Mouse (Mus musculus) gastrocnemius, adult 18-20 months (tissue): ENCODE data around the gene Vopp1. TPM values are rescaled to one million over a fixed set of nuclear protein-coding genes. Genes with fewer than 3 reads are reported as not detected.
"Not testable (repeated sequence)": the region's sequence is repeated elsewhere in the genome, so short reads cannot be mapped to it uniquely, and the experiment has no call there.

Experiments
- DNase-seq: peaks from one replicate; pipeline ENCODE4 v3.0.0; 2021; ENCODE audit warnings: low spot score
- long read RNA-seq, 2 experiments: library from polyadenylated mRNA; stranded (forward); transcript quantifications; one replicate each; pipeline ENCODE4 v2.0.0; 2021
- total RNA-seq, 2 experiments: library from RNA; stranded (reverse); gene quantifications; 2 replicates each; pipeline ENCODE4 v1.2.3; 2021

The Vopp1 gene
- 1 to 10 TPM; 4.5 to 4.7 TPM for total RNA-seq
- long read RNA-seq, experiment 1, transcript Vopp1-201 (5 exons, 2,919 nt), result major isoform, 6 of 7 reads
- long read RNA-seq, experiment 1, partial matches to known transcripts, result 0 of 7 reads
- long read RNA-seq, experiment 1, other reads (novel, unspliced or antisense), result 1 of 7 reads
- long read RNA-seq, experiment 2, partial matches to known transcripts, result 0 of 4 reads
- long read RNA-seq, experiment 2, other reads (novel, unspliced or antisense), result 1 of 4 reads

GRCm38 (mm10) chr6:57824422-57825258, at the start of gene Vopp1:
Gene Vopp1, minus strand, starts transcription at chr6:57825159.
- DNase-seq, result peak; percentile 44

GRCm38 (mm10) chr6:57859043-57860042, 34.4 kb upstream of the Vopp1 start:
- peak; percentile 16 for DNase-seq

DNA sequence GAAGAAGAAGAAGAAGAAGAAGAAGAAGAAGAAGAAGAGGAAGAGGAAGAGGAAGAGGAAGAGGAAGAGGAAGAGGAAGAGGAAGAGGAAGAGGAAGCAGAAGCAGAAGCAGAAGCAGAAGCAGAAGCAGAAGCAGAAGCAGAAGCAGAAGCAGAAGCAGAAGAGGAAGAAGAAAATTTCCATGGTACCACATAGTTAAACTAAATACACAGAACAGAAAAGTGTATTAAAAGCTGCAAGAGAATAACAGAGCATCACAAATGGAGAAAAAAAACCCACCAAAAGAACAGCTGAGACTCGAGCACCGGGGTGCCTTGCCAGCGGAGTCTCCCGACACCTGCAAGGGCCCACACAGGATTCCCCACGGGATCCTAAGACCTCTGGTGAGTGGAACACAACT, 26.2 kb upstream of the Vopp1 start:
- not testable (repeated sequence) for DNase-seq

DNA sequence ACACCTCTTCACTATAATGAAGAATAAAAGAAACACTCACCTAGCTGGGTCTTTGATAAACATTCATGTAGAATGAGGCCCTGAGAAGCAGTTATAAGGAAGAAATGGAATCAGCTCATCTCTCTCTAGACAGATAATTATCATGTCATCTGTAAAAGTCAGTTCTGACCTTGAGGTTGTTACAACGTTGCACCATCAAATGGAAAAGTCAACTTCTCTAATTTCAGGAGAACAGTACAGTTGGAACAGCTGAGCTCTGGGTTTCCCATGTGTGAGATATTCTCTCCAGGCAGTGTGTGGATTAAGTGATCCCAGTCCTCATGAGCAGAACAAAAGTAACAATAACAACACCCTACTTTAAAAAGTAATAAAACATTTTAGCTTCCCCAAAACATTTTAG, 25.3 kb upstream of the Vopp1 start, which contains the start of gene Vmn1r21:
Gene Vmn1r21, minus strand, starts transcription at position 58 of the 400 bp plus-strand sequence.
- no peak for DNase-seq

GRCm38 (mm10) chr6:57839693-57840408, 14.9 kb upstream of the Vopp1 start:
- DNase-seq, result no peak

GRCm38 (mm10) chr6:57825259-57825715, 328 bp upstream of the Vopp1 start:
- no peak for DNase-seq

DNA sequence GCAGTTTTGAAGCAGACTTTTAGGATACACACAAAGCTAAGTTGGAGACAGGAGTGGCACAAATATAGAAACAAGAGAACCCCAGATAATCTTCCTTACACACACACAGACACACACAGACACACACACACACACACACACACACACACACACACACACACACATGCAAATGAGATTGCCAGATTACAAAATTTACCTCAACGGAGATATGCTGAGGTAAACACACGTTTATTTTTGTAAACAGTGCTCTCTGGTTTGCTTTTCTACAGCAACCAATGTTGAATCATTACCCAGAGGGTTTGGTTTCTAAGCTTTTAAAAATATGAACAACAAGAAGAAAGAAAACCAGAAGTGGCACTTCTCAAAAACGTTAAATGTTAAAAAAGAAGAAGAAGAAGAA, 1.5 kb downstream of the Vopp1 start:
- DNase-seq, result no peak

DNA sequence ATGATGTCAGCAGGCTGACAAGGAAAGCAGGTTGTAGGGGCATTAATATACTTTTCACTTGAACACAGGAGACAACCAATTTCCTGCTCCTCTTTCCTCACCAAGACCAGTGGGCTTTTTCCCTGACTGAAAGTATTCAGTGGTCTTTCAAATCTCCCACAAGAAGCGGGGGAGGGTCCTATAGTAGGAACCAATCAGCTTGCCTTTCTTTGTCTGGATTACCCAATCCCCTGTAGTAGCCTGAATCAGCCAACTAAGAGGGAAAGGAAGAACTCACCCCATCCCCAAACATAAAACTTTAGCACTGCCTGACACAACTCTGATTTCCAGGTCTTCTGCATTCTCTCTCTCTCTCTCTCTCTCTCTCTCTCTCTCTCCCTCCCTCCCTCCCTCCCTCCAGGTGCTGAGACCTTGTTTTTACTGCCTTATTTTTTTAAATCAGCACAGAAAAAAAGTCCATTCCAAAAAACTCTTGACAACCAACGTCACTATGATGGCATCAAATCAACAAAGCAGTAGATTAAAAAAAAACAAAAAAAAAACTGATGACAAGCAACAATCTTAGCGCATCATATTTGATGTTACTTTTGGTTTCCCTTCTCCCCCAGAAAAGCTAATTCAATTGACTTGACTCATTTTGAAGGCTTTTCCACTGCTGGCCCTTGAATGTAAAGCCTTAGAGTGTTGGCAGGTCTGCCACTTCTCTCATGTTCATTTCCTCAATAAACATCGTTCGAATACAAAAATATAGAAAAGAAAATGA, 2.1 kb downstream of the Vopp1 start:
- no peak for DNase-seq

DNA sequence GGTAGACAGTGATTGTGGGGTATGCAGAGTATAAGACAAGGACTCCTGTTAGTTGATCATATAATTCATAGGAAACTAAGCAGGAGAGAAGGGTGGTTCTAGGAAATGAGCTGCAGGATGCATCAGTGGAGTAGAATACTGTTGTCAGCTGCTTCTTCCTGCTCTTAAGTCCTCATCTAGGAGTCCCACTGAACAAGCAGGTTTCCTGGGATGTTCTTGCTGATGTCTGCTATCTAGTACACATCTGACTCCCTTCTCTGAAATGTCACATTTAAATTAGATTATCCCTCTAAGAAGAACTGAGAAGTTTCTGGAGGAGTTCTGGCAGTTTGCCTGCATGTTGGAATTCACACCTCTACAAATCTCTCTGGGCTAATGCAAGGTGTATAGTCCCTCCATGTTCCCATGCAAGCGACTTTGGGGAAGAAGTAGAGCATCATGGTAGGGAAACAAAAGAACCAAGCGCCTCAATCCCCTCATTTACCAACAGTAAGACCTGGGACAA, 10.5 kb downstream of the Vopp1 start:
- DNase-seq, result no peak

GRCm38 (mm10) chr6:57811748-57812730, 12.9 kb downstream of the Vopp1 start:
- no peak for DNase-seq

GRCm38 (mm10) chr6:57805218-57806069, 19.5 kb downstream of the Vopp1 start:
- no peak for DNase-seq

DNA sequence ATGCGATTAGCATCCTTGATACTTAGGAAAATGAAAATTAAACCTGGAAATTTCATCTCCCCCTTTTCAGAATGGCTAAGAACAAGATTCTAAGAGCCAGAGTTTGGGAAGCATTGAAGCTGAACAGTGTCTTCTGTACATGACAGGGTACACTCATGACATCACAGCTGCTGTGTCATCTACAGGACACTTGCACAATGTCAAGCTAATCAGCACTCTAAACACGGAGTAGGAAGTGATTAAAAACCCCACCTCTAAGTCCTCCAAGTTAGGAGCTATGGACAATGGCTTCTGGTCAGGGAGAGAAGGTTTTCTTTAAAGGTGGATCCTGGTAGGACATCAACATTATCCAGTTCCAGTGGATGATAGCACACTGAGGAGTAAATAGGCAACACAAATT, 21.8 kb downstream of the Vopp1 start:
- DNase-seq, result no peak

DNA sequence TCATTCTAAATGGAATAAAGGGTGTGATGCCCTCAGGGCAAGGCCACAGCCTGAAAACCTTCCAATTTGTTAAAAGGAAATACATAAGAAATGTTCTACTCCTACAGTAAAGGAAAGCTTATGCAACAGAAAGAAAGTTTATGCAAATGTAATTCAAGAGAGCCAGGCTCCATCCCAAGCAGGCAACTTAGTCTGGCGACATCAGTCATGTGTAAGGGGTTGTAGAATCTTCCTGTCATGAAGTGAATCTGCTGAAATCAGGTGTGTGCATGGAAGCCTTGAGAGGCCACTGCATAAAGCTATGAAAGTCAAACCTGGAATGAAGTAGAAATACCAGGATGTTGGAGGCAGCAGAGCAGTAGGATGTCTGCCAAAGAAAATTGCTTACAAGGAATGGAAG, 26.0 kb downstream of the Vopp1 start:
- DNase-seq, result no peak

GRCm38 (mm10) chr6:57796853-57797423, 28.0 kb downstream of the Vopp1 start:
- no peak for DNase-seq

DNA sequence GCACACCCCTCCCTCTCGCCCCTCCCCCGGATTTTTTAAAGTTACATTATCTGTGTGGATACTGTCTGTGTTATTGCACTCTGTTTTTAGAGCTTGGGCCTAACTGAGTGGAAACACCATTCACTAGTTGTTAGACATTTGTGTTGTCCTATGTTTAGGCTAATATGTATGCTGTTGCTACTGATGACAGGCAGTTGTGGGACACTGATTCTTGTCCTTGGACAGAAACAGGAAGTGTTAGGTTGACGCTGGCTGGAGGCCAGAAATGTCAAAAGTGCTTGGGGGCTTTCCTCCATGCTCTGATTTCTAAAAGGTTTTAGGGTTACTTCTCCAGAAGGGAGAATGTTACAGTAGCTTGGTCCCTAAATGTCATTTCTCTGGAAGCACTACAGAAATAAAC, 29.1 kb downstream of the Vopp1 start:
- DNase-seq, result no peak

DNA sequence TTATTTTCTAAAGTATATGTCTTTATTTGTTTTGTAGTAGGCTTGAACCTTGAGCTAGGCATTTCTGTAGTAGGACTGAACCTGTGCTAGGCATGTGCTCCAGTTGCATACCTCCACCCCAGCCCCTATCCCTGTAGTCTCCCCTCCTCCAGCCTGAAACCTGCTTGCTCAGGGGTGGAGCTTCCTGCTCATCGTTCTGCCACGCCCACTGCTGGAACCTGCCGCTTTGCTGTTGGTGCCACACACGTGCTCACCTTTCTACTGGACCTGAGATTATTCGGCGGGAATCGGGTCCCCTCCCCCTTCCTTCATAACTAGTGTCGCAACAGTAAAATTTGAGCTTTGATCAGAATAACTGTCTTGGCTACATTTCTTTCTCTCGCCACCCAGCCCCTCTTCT, 32.1 kb downstream of the Vopp1 start:
- DNase-seq, result not testable (repeated sequence)

GRCm38 (mm10) chr6:57790542-57790941, 34.4 kb downstream of the Vopp1 start:
- no peak for DNase-seq
